18 mouse cellular contexts compared by ENCODE assay signal in the genomic region with DNA sequence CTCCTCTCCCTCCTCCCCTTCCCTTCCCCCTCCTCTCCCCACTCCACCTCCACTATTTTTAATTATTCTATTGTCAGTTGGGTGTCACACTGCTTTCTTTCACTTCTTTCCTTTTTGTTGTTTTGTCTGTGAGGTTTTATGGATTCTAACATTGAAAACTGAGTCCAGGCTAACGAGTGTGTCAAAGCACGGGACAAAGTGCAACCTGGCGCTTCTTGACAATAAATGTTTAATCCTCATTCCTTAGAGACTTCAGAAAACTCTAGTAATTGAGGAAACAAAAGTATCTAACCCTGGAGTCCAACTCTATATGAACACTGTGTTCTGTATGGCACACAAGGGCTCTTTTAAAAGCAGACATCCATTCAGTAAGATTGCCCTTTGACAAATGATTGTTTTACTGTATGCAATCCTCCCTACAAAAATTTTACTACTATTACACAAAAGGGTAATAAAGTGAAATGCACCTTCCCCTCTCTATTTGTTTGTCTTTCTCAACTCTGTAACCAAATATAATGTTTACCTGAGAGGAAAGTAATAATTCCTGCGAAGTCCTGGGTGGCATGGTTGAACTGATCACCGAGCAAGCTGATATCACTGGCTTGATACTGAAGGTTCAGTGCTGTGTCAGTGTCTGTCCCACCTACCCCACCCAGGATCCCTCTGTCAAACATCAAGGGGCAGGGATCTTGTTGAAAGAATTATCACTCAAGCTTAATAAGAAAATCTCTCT.
DNase-seq lines count a peak whose midpoint lies in the region; ATAC-seq lines count a peak whose summit lies in the region.
"Had no signal": no experiment of that assay in that cellular context is flagged by ENCODE, and none has a peak within 500 bp of the region (broad histone marks: within the 10 kb centered on the region; RNA-seq: fewer than 3 reads in every experiment).

No protein-coding gene starts in this region.

- ATAC-seq in frontal cortex, adult (ENCODE audit: low TSS enrichment), result no peak
- ATAC-seq: activated CD4-positive, CD25-positive, alpha-beta regulatory T cell, adult 4 months; forebrain, embryonic 13.5 days; hindbrain, embryonic 16.5 days had no signal

- peak; percentile 24 for DNase-seq in kidney, adult 11 months
- DNase-seq in kidney, adult 9 months, result peak; percentile 63
- DNase-seq in kidney, postnatal 10 days, result peak; percentile 9
- no peak for DNase-seq in thymus, postnatal 10 days (ENCODE audit: low spot score in 2 of 2)
- DNase-seq in cerebellum, adult 8-10 months, result no peak
- DNase-seq in adipocyte (ENCODE audit: low spot score), result no peak
- DNase-seq: adrenal gland, adult 8-10 months; B cell, adult 2 months; cerebellum, adult 18-20 months; cerebellum, postnatal 25 days; gastrocnemius, postnatal 14 days; lung, postnatal 36 days; spleen, adult 18-20 months; thymus, postnatal 25 days had no signal

Comparison
In these comparisons a context has a peak if more than half of its experiments do, and no peak if none do; other contexts are left out.
1. DNase-seq: peak in kidney, adult 11 months (single experiment), kidney, adult 9 months (single experiment) and kidney, postnatal 10 days (single experiment); none in thymus, postnatal 10 days (0 of 2), cerebellum, adult 8-10 months (single experiment) and adipocyte (single experiment).